Mouse (Mus musculus): ENCODE results near the gene Adk.

DNA sequence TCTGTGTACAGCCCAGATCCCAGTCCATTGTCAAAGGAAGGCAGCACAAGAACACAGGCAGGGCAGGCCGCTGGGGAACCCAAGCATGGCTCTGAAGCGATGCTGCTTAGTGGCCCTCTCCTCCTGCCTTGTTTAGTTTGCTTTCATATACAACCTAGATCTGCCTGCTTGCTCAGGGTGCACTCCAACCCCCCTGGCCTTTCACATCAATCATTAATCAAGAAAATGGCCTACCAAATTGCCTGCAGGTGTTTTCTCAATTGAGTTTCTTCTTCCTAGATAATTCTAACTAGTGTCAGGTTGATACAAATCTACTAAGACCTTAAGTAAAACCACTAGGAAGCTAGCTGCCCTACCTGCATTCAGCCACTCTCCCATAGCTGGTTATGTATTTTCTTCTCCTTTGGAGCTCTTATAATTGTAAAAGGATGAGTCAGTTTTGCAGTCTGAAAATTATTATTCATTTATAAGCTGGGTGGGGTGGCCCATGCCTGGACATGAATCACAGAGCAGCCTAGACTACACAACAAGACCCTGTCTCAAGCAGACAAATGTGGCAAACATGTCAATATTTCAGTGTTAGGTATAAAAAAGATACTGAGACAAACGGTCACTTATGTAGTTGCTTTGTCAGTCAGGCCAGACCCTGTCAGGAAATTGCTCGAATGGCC lies 35.2 kb downstream of the Adk start:
- no peak for TF ChIP-seq CTCF (IDR thresholded peaks at IDR 0.05; ENCODE audit: low read depth)
- no peak for TF ChIP-seq EP300 (IDR thresholded peaks at IDR 0.05; ENCODE audit: low read depth)
